Mouse (Mus musculus) embryonic stem cell, embryonic (primary cell): ENCODE results near the gene Adamts2.

Source experiments
- CTCF ChIA-PET, 4 experiments: fragments of 300-600 bp in 2 of 4; fragments of 350-600 bp in 2 of 4; sonication (Branson Sonifier 250); formaldehyde crosslinking; loops; one replicate each; lab custom pipeline; 2022; ENCODE audit warnings: inconsistent platforms in 2 of 4; lab: Charles Lee
- POLR2A ChIA-PET, 4 experiments: fragments of 300-600 bp in 2 of 4; fragments of 350-600 bp in 2 of 4; sonication (Branson Sonifier 250); formaldehyde crosslinking; loops; one replicate each; lab custom pipeline; 2022; ENCODE audit warnings: antibody characterized with exemption in 4 of 4, inconsistent platforms in 1 of 4; lab: Charles Lee

Adamts2 gene

DNA sequence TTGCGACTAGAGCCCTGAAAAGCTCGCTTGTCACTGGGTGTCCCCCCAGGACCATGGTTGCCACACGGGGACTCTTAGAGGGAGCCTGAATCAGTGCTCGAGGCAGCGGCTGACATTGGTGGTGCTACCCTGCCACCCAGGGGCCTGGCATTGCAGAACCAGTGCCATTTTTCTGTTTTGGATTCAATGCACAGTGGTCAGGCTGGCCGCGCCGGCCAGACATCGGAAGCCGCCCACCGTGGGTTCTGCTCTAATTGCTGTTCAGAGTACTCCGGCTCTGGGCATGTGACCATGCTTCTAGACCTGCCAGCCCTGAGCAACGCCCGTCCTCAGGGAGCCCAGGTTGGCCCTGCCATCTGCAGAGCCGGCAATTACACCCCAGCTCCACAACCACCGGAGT, 2.5 kb downstream of the Adamts2 start:
- ChIA-PET POLR2A (interaction anchor here in 1 of 4 experiments (1.0 kb wide), 1 partner anchor 18 kb away, joined by 4 read pairs; no protein-coding TSS in a partner anchor), CTCF (interaction anchor here in 2 of 4 experiments (0.5 to 2.0 kb wide), 3 partner anchors 15 to 103 kb away, joined by 3 to 17 read pairs (median 4); no protein-coding TSS in a partner anchor)

DNA sequence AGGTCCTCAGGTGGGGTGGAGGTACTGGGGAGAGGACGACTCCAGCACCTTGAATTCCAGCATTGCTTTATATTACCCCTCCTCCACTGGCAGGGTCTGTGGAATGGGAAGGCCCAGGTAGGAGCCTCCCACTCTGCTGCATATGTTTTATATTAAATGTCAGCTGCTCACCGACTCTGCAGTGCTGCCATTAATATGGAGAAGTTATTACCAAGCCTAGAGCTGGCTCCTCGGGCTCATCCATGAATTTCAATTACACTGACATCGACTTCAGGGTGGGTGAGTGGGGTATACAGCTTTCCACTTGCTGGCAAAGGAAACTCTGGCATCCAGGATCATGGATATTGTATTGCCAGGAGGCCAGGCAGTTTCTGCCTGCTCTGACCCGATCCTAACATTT, 9.3 kb downstream of the Adamts2 start:
- ChIA-PET POLR2A (no interaction called here), CTCF (interaction anchor here in 2 of 4 experiments (0.6 to 1.3 kb wide), 2 partner anchors 22 to 45 kb away, joined by 4 to 7 read pairs; no protein-coding TSS in a partner anchor)

DNA sequence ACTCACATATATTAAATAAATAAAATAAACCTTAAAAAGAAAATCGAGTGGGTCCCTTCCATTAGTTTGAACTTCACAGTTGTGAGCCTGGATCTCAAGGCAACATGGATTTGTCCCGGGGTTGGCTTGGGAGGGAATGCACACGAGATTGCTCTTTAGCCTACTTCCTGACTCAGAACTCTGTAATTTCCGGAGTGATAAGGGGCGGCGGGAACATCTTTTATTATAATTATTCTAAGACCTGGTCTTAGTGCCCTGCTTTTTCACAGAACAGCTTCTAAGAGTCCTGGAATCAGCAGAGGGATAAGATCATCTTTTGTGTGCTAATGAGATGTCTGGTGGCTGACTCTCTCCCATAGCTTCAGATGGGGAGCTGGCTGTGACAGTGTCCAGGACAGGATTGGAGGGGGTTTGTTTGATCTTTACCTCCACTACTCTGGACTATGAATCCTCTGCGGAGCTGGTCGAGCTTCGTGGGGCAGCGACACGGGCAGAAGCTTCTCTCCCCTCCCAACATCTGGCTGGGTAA, 15.2 kb downstream of the Adamts2 start:
- POLR2A ChIA-PET: interaction anchor here in 1 of 4 experiments (0.7 kb wide), 1 partner anchor 195 kb away, joined by 3 read pairs; no protein-coding TSS in a partner anchor
- CTCF ChIA-PET: interaction anchor here (0.5 to 5.0 kb wide), 5 partner anchors 9 to 30 kb away, joined by 3 to 18 read pairs (median 5); no protein-coding TSS in a partner anchor

DNA sequence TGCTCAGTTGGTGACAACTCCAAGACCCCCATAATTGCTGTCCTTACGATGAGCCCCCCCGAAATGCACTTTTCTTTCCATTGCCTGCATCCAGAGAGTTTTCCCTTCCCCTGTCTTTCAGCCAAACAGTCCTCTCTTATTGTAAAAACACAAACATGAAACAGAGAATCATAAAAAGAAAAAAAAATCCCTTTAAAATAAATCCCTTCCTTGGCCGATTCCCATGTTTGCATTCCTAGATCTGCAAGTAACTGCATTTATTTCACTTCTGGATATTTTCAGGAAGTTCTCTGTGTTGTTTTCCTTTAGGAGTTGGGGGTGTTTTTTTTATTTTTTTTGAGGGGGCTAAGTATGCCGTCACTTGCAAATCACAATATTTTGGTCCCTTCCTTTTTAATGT, 19.0 kb downstream of the Adamts2 start:
- POLR2A ChIA-PET: no interaction called here
- CTCF ChIA-PET: no interaction called here

DNA sequence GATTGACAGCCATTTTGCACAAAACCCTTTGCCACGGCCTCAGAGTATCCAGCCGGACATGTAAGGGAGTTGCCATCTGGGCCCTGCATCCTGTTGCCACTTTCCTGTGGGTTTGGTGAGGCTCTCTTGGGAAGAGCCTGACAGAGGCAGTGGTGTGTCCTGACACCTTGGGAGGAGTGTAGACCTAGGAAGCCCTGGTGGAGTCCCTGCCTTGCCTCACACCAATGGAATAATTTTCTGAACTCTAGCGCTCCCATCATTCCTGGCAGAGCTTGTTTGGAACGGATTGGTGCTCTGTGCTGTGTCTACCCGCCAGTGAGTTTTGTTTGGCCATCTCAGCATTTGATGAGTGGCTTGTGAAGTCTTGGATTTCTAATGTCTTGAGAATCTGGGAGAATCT, 19.5 kb downstream of the Adamts2 start:
- POLR2A ChIA-PET: no interaction called here
- CTCF ChIA-PET: interaction anchor here in 1 of 4 experiments (0.9 kb wide), 1 partner anchor 22 kb away, joined by 3 read pairs; no protein-coding TSS in a partner anchor

DNA sequence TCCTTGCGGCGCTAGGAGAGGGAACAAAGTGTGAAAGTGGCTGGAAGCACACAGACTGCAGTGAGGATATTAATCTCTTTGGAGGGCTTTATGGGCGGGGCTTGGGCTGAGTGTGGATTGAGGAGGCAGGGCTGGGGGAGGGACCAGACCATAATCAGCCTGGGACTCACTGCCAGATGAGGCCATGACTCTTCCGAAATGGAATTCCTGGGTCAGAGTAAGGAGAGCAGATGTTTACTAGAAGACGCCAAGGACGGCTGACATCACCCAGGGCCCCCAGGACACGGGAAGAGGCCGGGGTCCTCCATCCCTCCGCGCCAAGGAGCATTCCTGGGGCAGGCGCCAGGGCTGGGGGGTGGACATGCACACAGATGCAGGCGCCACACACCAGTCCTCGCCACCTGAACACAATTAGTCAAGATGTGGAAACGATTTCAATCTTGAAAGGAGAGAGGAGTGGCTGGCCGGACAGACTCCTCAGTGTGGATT, 20.4 kb downstream of the Adamts2 start:
- CTCF ChIA-PET: interaction anchor here in 2 of 4 experiments (0.5 to 1.1 kb wide), 4 partner anchors 23 to 933 kb away, joined by 3 to 9 read pairs (median 6); no protein-coding TSS in a partner anchor
- POLR2A ChIA-PET: interaction anchor here in 1 of 4 experiments (0.9 kb wide), 1 partner anchor 10 kb away, joined by 3 read pairs; no protein-coding TSS in a partner anchor

DNA sequence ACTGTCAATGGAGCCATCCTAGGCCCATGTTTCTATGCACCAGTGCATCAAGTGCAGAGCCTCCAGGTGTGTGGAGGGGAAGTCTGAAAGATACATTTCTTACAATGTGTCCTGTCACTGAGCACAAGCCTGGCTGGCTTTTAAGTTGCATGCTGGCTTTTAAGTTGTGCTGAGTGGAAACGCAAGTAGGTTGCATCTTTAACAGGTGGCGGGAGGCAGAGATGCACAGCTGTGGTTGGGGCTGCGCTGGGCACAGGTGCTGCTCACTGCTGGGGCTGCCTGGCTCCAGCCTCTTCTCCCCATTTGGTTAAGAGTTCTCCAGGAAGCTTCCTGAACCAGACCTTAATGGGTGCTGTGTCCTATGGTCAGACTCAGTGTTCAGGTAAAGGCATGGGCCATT, 21.9 kb downstream of the Adamts2 start:
- ChIA-PET CTCF (interaction anchor here in 1 of 4 experiments (0.6 to 2.1 kb wide), 2 partner anchors 36 to 181 kb away, joined by 3 to 7 read pairs; no protein-coding TSS in a partner anchor), POLR2A (interaction anchor here in 1 of 4 experiments (0.6 kb wide), 1 partner anchor 9 kb away, joined by 3 read pairs; no protein-coding TSS in a partner anchor)

DNA sequence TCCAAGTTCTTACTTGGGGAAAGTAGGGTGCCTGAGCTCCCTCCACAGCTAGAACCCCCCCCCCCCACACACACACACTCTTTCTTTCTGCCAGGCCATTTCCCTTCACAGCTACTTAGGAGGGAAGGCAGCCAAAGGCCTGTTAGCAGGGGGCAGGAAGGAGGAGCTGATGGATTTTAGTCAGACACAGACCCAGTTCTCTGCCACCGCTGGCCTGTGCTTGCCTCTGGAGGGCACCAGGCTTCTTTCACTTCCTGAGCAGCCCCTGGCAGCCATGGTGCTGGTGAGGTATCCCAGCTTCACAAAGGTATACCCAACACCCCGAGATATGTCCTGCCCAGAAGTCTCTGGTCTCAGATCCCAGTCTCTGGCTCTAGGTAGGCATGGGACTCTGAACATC, 22.4 kb downstream of the Adamts2 start:
- CTCF ChIA-PET: interaction anchor here in 2 of 4 experiments (0.6 to 2.1 kb wide), 3 partner anchors 37 to 181 kb away, joined by 3 to 7 read pairs (median 4); no protein-coding TSS in a partner anchor
- POLR2A ChIA-PET: interaction anchor here in 1 of 4 experiments (0.6 kb wide), 1 partner anchor 9 kb away, joined by 3 read pairs; no protein-coding TSS in a partner anchor

DNA sequence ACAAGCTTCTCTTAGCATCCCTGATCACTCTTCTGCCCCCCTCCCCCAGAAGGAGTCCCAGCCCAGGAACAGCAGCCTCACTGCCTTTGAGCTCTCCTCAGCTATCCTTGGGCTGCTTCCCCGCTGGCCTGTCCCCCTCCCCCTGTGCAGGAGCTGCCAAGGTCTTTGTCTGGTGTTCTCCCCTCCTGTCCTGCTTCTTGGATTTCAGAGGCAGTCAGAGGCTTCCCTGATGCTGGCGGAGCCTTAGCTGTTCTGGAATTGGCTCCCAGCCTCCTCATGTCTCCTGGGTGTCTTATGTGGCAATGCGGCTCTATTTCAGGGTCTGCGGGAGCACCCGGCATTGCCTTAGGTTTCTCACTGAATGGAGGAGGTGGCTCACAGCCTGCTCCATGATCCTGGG, 22.8 kb downstream of the Adamts2 start:
- CTCF ChIA-PET: interaction anchor here in 2 of 4 experiments (0.6 to 2.1 kb wide), 3 partner anchors 37 to 181 kb away, joined by 3 to 7 read pairs (median 4); no protein-coding TSS in a partner anchor
- POLR2A ChIA-PET: no interaction called here

DNA sequence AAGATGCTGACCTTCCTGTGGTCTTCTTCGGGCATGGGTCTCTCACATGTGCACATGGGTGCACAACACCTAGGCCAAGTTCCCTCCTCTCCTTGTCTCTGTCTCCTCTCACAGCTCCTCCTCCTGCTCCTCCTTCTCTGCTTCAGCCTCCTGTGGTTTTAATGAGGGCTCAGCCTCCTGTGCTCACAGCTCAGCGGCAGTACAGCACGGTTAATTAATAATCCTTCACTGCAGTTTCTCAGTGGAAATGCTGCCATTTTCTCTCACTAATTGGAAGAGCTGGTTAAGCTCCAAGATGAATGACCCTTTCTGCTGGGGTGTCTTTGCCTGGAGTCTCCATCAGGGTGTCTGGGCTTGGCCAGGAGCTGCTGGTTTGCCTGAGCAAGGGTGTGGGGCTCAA, 27.0 kb downstream of the Adamts2 start:
- POLR2A ChIA-PET: no interaction called here

DNA sequence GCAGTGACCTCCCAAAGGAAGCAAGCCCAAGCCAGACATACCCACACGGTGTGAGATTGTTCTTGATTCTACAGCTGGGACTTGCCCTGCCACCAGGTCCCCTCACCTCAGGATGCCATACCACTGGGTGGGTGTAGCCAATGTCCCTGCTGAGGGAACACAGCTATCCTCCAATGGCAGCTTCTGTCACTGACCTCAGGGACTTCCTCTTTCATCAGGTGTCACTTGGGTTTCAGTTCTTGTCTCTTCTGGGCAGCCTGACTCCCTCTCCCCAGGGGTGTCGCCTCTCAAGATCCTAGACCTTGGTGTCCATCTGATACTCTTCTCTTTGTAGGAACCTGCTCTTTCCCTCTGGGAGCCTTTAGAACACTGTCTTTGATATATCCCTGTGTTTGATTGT, 28.6 kb downstream of the Adamts2 start:
- ChIA-PET CTCF (no interaction called here), POLR2A (interaction anchor here in 2 of 4 experiments (0.6 kb wide), 2 partner anchors 119 to 349 kb away, joined by 3 read pairs; no protein-coding TSS in a partner anchor)

More for the DNA sequence above, 27.0 kb downstream of the Adamts2 start:
- CTCF ChIA-PET: interaction anchor here in 2 of 4 experiments (0.6 to 1.2 kb wide), 2 partner anchors 41 to 461 kb away, joined by 3 to 12 read pairs; no protein-coding TSS in a partner anchor

DNA sequence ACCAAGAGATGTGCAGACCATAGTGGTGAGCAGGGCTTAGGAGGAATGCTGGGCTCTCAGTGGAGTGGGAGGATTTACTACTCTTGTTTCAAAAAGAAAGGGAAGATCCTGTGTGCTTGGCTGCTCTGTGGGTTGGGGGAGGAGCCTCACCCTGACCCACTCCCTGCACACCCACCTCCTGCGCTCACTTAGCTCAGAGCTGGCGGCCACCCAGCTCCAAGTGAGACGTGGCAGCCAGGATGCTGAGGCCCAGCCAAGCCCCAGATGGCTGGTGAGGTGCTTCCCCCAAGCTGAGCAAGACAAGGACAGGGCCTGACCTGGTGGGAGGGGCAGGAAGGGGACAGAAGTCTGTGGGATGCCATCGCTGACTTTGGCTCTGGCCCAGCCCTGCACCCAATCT, 30.4 kb downstream of the Adamts2 start:
- ChIA-PET CTCF (interaction anchor here in 1 of 4 experiments (1.2 kb wide), 1 partner anchor 73 kb away, joined by 3 read pairs; no protein-coding TSS in a partner anchor), POLR2A (interaction anchor here in 1 of 4 experiments (0.9 kb wide), 1 partner anchor 9 kb away, joined by 3 read pairs; no protein-coding TSS in a partner anchor)

DNA sequence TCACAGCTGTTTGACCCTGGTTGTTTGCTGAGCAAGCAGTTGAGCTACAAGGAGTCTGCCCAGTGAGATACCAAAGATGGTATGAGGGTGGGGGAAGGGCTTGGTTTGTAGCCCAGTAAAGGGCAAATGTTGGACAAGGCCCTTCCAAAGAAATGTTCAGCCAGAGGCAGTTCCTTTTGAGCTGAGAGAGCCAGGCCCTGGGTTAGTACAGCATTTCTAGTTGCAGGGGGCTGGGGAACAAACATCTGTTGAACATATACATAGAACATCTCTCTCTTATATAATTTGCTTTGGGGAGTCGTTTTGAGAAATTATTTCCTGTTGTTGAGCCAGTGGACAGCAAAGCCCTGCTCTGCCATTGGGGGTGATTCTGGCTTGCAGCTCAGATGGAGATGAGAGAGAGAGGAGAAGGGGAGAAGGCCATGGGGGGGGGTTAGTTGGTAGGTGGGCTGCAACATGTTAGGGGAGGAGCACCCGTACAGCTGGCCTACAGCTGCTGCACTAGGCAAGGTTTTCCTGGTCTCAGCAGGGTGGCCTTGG, 33.2 kb downstream of the Adamts2 start:
- POLR2A ChIA-PET: no interaction called here
- CTCF ChIA-PET: interaction anchor here in 1 of 4 experiments (0.6 kb wide), 1 partner anchor 46 kb away, joined by 3 read pairs; no protein-coding TSS in a partner anchor

DNA sequence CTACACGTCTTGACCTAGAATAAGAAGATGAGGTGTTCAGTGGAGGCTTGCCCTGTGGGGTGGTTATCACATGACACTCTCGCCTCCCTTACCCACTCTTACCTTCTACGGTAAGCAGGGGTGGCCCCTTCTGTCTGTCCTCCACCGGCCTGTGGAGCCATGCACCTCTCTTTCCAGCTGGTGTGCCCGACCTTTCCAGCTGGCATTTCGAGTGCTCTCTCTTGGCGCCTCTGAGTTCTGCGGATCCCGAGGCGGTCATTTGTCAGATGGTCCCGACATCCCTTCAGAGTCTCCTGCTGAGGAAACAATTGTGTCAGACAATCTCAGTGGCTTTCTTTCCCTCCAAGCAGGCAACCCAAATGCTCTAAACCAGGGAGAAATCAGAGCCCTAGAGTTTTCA, 35.1 kb downstream of the Adamts2 start:
- ChIA-PET CTCF (no interaction called here), POLR2A (no interaction called here)

DNA sequence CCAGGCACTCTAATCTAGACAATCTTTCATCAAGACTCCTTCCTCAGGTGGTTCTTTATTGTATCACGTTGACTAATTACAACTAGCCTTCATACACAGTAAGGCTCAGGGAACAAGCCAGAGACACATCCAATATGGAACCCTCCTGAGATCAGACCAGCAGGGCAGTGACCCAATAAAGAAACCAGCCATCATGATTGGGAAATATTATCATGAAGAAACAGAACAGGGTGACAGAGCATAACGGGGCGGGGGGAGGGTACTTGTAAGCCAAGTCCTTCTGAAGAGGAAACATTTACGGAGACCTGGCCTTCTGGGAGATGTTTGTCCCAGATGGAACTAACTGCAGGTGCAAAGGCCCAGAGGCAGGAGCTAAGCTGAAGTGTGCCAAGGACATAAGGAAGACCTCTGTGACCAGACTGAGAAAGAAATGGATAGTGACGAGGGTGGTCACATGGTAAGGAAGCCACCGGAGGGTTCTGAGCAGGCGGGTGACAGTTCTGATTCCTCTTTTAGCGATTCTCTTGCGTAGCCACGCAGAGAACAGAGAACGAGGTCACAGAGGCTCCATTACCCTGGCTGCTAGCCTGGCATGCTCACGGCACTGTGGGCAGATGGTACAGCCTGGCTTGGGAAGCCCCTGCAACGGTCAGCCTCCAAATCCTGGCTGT, 36.4 kb downstream of the Adamts2 start:
- CTCF ChIA-PET: no interaction called here
- POLR2A ChIA-PET: no interaction called here

DNA sequence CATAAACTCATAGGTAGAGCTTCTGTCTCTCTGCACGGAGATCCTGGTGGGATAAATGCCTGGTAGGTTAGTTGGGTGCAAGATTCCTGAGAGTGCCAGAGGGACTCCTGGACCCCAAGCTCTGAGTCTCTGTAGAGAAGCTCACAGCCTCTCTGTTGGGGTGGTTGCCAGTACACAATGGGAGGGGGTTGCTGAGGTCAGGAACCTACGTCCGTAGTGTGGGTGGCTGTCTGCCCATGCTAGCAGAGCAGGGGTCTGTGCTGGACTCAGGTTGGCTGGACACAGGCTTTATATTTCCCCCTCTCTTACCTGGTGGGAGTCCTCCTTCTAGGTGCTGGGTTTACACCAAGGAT, 37.0 kb downstream of the Adamts2 start:
- CTCF ChIA-PET: no interaction called here

DNA sequence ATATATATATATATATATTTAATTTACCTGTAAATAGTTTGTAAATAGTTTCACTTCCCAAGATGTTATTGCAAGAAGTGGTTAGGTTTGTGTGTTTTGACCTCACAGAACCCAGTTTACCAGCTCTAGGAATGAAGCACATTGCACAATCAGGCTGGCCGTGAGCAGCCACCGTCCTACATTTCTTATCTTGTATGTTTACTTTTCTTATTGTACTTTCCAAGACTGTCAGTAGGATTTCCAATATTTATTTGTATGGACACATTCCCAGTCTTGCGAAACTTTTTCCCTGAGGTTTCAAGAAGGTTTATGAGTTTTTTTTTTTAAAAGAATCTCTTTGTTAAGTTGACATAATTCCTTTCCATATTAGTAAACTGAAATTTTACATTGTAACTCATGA, 40.7 kb downstream of the Adamts2 start:
- POLR2A ChIA-PET: no interaction called here
- CTCF ChIA-PET: no interaction called here

More for the DNA sequence above, 37.0 kb downstream of the Adamts2 start:
- POLR2A ChIA-PET: no interaction called here

DNA sequence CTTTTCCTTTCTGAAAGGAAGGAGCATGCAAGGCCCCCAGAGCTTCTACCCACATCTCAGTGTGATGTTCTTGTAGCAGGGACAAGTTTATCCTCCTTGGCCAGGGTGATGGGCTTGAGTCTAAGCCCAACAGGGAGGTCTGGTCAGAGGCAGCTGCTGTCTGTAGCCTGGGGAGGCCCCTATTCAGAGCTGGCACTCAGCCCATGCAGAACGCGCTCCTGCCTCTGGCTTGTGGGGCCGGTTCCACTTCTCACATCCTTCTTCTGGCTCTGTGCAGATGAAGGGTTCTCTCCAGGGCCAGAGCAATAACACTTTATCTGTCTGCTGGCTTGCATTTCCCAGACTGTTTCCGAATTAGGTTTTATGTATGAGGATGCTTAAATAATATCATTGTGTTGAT, 44.3 kb downstream of the Adamts2 start:
- ChIA-PET CTCF (interaction anchor here in 1 of 4 experiments (0.6 kb wide), 1 partner anchor 59 kb away, joined by 3 read pairs; no protein-coding TSS in a partner anchor), POLR2A (no interaction called here)
